Mouse (Mus musculus) retina, adult 2 months (tissue): ENCODE data around the gene Vps33a.
"Not testable (repeated sequence)": the region's sequence is repeated elsewhere in the genome, so short reads cannot be mapped to it uniquely, and the experiment has no call there.

Source experiments
- DNase-seq: peaks from one replicate; pipeline ENCODE4 v3.0.0-alpha.2; 2012; ENCODE audit warnings: low read depth, low spot score

Gene Vps33a

DNA sequence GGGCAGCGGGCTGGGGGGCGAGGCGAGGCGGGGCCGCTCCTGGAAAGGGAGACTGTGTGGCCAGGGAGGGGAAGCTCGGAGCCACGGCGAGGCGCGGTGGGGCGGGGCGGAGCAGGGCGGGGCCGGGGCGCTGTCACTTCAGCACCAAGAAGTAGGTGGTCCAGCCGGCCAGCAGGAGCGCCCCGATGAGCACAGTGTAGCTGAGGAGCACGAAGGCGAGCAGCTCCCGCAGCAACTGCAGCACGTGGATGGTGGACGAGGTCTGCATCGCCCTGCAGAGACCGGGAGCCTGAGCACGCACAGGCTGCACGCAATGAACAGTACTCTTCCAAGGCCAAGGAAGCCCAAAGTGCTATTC is 48.5 kb downstream of the Vps33a start:
- no peak for DNase-seq

- peak; percentile 92 for DNase-seq
These were observed 49.0 kb downstream of the Vps33a start, which contains the start of gene Diablo for GRCm38 (mm10) chr5:123523692-123524392. Diablo (minus strand) TSS chr5:123524176.

DNA sequence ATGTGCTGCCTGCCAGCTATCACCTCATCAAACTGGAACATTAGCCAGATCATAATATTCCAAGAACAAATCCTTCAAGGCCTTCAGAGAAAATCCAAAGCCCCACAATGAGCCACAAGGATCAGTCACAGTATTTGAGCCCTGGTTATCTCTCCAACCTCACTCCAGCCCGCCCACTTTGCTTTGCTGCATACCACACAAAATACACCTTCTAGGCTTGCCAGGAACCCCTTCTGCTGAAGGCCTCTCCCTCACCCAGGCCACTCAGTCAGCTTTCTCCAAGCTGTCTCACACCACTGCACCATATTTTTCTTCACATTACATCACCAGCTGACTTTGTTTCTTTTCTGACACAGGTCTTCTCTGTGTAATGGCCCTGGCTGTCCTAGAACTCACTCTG is 50.7 kb downstream of the Vps33a start:
- DNase-seq = no peak

DNA sequence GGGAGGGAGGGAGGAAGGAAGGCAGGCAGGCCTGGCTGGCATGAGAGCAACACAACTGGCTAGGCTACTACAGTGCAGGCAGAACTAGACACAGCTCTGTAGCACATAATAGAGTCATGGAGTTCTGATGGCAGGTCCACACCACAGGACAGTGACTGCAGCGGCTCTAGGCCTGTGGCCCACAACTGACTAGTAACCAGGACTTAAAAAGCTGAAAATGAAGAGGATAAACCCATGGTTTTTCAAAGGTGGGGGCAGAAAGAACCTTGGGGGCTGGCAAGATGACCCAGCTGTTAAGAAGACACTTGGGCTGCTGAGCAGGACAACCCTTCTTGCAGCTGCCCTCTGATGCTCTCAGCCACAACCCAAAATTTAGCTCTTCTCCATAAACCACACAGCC is 51.2 kb downstream of the Vps33a start:
- DNase-seq = no peak

- no peak for DNase-seq
These were observed 52.2 kb downstream of the Vps33a start for GRCm38 (mm10) chr5:123520666-123521065.

- DNase-seq = no peak
These were observed 58.0 kb downstream of the Vps33a start for GRCm38 (mm10) chr5:123514871-123515270.

DNA sequence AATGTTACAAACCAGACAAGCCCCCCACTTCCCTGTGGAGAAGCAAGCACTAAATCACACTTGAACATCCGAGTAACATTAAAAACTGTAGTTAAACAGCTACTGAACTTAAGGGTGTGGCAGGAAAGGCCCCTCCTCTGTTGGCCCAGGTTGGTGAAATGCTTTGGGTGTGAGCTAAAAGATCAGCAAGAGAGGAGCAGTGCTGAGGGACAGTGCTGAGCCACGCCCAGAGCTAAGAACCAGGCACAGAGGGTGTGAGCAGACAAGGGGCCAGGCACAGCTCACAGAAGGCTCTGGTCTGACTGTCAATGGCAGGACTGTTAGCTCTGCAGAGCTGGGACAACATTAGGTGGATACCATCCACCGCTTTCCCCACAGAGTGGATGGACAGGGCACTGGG is 60.7 kb downstream of the Vps33a start:
- no peak for DNase-seq

DNA sequence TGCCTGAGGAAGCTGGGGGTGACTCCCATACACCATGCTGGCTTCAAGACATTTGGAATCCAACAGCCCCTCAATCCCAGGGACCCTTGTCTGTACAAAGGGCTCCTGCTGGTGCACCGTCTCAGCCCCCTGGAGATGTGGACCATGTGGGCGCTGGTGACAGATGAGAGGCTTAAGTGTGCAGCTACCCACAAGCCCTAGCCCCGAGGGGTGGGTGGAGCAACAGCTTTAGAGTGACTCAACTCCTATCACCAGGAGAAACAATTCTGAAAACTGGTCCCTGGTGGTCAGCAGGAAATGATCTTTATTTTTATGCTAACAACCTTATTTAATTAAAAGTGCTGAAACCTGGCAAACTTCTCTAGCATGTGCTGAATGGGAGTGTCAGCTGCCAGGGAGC is 61.4 kb downstream of the Vps33a start:
- DNase-seq = not testable (repeated sequence)

DNA sequence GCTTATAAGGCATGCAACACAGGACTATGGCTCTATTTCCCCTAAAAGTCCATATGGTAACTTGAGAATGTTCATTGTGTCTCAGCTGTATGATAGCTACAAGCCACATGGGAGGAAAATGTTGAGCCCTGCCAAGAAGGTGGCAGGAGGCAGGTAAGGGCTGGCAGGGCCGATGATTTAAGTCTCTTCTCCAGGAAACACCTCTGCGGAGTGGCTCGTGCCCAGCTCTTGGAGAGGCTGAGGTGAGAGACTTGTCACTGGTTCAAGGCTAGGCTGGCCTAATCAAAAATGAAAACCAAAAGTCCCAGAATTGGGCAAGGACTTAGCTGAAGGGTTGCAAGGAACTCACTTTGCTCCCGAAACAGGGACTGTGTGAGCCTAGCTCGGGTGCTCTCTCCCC is 62.7 kb downstream of the Vps33a start, which contains the start of gene B3gnt4:
TSS of gene B3gnt4 (plus strand) at position 301 of the 400 bp plus-strand sequence.
- no peak for DNase-seq

- DNase-seq = no peak
These were observed 63.9 kb downstream of the Vps33a start for GRCm38 (mm10) chr5:123508921-123509320.

GRCm38 (mm10) chr5:123507936-123508723 is 64.7 kb downstream of the Vps33a start:
- peak; percentile 53 for DNase-seq

DNA sequence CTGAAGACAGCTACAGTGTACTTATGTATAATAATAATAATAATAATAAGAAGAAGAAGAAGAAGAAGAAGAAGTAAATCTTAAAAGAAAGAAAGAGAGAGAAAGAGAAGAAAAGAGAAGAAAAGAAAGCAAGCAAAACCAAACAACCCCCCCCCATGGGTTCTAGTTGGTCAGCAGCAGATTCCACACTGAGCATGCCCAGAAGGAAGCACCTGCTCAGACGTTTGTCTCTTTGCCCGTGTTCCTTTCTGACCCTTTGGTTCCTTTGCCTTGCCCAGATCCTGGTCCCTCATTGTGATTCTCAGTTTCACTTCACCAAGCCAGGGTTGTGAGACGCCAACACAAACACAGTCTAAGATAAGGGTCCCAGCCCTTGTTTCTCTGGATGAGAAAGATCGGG is 70.9 kb downstream of the Vps33a start:
- no peak for DNase-seq

GRCm38 (mm10) chr5:123499717-123500116 is 73.1 kb downstream of the Vps33a start:
- no peak for DNase-seq

- DNase-seq = no peak
These were observed 82.9 kb downstream of the Vps33a start for GRCm38 (mm10) chr5:123489935-123490334.

DNA sequence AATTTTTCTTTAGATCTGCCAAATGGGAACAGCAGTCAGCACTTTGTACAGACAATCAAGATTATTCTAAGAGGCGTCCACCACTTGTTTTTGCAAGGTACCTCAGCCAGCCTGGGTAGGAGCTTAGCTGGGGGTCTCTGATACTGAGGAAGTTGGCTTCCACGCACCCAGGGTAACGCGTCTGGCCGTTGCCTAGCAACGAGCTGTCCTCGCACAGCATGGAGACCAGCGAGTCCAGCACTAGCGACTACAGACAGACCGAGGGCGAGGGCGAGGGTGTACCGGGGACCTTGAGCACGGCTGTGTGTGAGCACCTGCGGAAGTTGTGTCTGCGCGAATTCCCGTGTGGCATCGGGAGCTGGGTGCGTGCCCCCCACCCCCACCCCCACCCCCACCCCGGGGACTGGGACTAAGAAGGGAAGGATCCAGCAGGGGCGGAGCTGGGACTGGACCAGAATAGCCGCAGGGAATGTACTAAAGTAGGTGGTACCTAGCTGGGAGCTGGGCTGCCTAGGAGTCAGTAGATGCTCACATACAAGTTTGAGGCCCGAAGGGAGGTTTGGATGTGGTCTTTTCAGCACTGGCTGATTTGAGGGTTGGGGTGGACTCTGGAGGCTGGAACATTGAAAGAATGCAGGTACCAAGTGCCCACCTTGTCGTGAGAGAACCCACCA is 83.6 kb downstream of the Vps33a start, which contains the start of the genes Lrrc43 and Il31:
TSS of gene Lrrc43 (plus strand) at position 194 of the 674 bp plus-strand sequence.
TSS of gene Il31 (minus strand) at position 378 of the 674 bp plus-strand sequence.
- DNase-seq = no peak

GRCm38 (mm10) chr5:123487659-123488395 is 85.0 kb downstream of the Vps33a start:
- DNase-seq = no peak
